Mouse (Mus musculus): ENCODE results near the gene Rhbdl1.

The Rhbdl1 gene

DNA sequence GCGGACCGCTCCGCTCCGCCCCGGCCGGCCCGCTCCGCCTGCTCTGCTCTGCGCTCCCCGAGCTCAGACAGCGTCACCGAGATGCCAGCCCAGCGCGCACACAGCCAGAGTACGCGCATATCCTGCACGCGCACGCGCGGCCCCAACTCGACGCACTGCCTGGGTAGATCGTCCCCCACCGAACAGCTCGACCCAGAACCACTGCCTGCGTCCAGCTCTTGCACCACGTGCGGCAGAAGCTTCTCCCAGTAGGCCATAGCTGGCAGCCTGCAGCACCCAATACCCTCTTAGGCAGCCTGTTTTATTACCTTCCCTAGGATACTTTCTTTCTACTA, at the start of gene Rhbdl1:
Gene Rhbdl1, minus strand, starts transcription at position 220 of the 335 bp plus-strand sequence.
- peak; percentile 96 for DNase-seq (ENCODE audit: low read depth, low spot score)

DNA sequence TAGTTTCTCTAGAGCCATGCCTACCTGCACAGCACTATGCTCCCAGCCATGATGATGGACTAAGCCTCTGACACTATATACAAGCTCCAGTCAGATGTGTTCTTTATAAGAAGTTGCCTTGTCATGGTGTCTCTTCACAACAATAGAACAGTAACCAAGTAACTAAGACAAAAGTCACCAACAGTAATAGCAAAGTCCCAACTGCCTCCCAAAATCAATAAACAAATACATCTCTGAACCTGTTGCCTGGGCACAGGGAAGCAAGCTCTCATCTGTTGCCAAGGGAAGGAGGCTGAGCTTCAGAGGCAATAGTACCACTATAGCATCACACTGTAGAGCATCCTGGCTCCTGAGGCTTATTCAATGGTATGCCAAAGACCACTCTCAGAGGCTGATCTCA, 49.7 kb upstream of the Rhbdl1 start:
- DNase-seq (ENCODE audit: low read depth, low spot score) = no peak

DNA sequence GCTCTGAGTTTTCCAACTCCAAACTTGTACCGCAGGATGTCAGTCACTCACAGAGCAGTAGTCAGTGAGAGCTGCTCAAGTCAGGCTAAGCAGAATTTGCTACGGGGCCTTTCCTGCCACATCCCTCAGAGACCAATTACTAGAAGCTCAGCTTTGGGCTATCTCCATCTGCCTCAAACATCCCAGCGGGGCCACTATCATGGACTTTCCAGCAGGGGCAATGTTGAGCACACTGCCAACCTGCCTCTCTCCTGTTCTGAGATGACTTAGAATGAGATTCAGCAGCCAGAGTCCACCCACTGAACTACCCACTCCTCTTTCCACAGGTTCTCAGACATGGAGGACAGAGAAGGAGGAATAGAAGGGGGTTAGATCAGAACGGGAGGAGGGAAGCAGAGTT, 48.5 kb upstream of the Rhbdl1 start:
- peak; percentile 72 for DNase-seq (ENCODE audit: low read depth, low spot score)

DNA sequence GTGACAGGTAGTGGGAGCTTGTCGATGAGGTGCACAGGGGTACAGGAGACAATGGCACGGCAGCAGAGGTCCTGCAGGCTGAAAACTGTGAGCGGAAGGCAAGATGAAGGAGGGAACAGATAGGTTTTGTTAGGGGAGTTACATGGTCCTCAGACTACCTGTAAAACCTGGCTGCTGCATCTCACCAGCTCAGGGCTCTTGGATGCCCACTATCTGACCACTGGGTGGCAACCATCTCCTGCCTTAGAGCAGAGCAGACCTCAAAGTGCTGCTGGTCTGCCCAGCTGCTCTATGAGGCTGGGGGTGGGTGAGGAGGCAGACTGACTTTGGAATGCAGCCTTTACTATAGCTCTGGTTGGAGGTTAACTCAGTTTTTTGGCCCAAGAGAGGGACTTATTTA, 46.7 kb upstream of the Rhbdl1 start:
- no peak for DNase-seq (ENCODE audit: low read depth, low spot score)

DNA sequence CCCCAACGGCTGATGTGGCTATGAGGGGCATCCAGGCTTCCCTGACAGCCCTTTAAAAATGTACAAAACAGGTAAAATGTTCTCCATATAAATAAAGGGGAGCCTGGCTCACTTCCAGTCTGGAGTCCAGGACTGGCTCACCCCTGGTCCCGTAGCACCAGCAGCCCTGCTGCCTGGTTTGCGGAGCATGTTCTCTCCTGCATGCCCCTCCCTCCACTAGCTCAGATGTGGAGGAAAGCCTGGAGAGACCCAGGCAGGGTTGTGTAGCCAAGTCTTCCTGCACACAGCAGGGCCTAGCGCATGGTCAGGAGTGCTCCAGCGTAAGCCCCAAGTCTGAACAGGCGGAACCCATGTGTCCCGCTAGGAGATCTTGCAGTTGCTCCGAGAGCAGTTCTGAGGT, 46.2 kb upstream of the Rhbdl1 start:
- no peak for DNase-seq (ENCODE audit: low read depth, low spot score)

DNA sequence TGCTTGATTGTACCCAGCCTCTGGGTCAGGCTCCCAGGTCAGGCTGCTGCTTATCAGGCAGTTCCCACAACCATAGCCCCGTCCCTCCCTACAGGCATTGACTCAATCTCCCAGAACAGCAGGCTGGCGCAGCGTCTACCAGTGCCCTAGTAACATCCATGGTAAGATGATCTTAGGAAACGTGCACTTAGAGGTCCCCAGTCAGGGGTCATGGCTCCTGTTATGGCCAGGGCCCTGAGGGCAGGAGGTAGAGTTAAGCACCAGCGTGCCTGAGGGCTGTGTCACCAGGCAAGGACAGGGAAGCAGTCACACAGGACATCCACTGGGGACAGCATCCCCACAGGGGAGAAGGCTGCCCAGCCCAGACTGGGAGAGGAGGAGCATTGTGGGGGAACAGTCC, 45.2 kb upstream of the Rhbdl1 start:
- no peak for DNase-seq (ENCODE audit: low read depth, low spot score)

DNA sequence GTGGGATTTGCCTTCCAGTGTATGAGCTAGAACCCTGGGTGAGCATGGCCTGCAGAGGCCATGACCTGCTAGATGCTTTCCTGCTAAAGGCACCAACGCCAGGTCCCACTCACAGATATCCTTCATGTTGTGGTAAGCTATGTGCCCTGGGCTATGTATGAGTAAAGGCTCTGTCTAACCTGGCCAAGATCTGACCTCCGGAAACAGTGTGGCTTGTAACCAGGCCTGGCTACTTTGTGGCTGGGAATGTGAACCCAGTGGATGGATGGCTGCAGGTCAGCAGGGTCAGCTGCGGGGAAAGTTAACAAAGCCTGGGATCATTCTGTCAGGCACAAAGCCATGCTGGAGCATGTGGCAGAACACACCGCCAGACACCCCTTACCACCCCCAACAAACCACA, 44.6 kb upstream of the Rhbdl1 start:
- no peak for DNase-seq (ENCODE audit: low read depth, low spot score)

DNA sequence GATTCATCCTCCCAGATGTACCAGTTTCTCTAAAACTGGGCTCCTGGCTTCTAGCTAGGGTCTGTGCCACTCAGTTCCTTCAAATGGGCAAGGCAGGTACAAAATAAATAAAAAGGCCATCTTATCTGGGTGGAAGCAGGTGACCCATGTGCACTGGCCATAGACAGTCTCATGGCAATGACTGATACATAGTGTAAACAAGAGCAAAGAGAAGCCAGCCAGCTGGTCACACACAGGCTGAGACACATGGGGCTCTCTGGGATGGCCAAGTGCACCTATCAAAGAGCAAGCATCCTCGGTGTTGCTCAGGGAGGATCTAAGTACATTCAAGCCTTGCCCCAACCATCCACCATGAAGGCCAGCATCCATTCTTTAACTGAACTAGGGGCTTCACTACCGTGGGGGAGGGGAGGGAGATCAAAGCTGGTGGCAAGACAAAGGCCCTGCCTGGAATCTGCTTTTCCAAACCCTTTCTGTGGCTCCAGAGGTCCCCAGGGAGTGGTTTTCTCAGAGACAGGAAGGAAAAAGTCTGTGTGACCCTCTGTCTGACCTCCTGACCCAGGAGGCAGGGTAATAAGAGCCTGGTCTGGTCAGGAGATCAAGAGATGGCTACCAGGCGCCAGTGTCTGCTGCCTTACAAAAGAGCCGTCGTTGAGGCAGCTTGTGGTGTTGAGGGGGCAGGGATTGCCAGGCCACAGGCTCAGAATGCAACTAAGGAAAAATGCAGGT, 44.0 kb upstream of the Rhbdl1 start:
- DNase-seq (ENCODE audit: low read depth, low spot score) = no peak

DNA sequence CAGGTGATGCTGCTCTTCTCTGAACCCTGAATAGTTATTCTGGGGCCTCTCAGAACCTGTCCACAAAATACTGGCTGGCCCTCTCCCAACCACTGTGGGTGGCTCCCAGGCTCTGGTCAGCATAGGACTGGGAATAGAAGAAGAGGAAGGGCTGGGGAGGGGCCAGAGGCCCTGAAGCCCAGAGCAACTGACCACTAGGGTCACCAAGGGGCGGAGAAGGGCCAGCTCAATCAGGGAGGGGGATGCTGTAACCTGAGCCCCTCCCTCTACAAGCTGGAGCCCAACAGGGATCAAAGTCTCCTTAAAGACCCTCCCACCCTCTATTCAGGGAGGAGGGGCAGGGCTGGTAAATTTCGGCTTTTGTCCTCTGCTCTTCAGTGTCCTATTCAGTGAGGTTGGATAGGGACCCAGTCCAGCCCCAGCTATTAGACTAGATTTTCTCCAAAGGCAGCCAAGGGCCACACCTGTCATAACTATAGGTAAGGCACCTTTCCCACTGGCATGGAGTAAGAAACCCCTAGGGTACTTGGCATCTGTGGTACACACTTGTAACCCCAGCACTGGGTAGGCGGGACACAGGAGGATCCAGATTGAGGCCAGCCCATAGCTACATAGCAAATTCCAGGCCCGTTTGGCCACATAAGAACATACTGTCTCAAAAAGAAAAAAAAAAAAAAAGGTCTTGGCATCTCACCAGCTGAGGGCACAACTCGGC, 43.3 kb upstream of the Rhbdl1 start, which contains the start of gene Wfikkn1:
Gene Wfikkn1, minus strand, starts transcription at position 663 of the 715 bp plus-strand sequence.
- peak; percentile 48 for DNase-seq (ENCODE audit: low read depth, low spot score)

DNA sequence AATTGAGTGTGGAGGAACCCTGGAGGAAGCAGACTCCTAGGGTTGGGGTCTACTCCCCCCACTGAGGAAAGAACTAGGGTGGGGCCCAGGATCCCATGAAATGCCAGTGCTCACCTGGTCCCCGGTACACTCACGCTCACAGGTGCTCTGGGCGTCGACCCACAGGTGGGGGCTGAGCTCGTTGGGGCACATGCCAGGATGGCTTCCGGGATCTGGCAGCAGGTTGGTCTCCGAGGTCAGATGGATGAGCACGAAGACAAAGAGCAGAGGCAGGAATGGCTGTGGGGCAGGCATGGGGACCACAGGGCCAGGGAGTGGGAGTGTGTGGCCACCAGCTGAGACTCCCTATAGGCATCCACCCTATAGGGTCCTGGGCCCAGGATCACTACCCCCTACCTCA, 42.7 kb upstream of the Rhbdl1 start:
- no peak for DNase-seq (ENCODE audit: low read depth, low spot score)

DNA sequence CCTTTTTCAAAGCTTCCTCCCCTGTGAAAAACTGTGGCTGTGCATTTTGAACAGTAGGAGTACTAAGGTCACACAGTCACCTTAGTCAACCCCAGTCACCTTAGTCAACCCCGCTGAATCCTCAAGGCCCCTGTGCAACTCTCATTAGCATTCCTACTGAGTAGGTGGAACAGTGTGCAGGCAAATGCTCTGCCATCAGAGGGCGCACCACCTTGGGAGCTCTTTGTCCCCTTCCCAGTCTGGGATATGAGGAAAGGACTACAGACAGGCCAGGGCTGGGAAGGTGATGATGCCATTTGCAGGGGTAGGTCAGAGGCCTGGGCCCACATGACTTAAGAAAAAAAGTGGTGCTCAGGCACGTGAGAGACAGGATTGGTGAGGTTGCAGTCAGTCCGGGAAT, 42.2 kb upstream of the Rhbdl1 start:
- peak; percentile 65 for DNase-seq (ENCODE audit: low read depth, low spot score)

DNA sequence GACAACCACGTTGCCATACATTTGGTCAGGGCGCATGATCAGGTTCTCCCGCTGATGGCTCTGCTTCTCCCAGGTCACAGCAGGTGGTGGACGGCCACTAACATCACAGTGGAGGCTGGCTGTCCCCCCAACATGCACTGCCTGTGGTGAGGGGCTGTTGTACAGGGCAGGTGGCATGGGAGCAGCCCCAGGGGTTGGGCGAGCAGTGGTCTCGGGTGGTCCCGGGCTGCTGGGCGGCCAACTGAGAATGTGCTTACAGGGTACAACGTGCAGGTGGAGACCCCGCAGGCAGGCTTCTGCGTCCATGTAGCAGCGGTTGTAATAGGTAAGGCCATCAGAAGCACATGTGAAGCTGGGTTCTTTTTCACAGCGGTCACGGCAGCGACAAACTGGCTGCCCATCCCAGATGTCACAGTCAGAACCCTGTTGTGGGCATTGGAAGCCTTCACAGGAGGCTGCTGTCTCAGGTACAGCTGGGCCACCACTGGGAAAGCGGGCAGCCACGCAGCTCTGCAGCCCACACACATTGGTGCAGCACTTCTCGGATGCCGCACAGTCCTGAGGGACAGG, 41.6 kb upstream of the Rhbdl1 start:
- DNase-seq (ENCODE audit: low read depth, low spot score) = no peak

DNA sequence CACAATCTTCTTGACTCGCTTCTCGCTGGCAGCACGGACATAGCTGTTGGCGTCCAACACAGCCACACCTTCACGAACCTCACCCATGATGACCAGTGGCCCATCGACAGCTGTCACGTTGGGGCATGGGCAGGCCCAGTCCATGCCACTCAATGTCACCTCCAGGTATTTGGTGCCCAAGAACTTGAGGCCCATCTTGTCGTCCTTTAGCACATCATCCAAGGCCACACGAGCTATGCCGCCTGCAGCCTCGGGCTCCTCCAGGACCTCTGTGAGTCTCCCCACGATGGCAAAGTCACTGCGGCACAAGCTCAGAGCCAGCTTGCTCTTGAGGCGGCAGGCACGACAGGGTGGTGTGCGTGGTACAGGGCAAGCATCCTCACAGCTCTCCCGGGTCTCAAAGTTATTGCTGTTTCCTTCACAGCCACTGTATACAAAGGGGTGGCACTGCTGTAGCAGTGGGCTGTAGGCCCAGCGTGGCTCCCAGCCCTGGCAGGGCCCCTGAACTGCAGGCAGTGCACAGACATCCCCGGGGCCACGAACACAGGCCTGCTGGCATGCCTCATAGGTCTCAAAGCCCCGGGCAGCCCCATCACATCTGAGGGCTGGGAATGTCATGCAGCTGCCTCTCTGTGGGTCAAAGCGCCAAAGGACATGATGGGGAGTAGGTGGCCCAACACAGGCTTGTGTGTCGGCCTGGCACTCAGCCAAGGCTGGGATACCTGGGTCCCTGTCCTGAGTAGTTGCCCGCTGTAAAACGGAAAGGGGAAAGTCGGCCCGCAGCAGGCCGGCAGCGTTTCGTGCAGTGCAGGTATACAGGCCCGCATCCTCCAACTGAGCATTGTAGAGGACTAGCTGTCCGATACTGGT, 40.9 kb upstream of the Rhbdl1 start:
- DNase-seq (ENCODE audit: low read depth, low spot score) = no peak

DNA sequence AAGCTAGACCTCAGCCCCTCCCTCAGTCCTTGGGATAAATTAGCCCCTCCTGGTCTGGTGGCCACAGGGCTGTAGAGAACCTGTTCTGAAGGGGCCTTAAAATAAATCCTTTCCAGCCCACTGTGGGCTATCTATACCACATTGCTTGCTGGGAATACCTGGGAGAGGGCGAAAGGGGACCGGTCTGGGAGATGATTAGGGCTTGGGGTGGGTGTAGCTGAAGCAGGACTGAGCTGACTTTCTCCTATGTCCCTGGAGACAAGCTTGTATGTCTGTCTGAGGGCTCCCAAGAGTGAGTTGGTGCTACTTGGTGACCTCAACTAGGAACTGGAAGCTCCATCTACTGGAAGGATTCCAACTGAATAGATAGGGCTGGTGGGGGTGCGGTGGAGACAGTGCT, 39.9 kb upstream of the Rhbdl1 start:
- DNase-seq (ENCODE audit: low read depth, low spot score) = no peak

DNA sequence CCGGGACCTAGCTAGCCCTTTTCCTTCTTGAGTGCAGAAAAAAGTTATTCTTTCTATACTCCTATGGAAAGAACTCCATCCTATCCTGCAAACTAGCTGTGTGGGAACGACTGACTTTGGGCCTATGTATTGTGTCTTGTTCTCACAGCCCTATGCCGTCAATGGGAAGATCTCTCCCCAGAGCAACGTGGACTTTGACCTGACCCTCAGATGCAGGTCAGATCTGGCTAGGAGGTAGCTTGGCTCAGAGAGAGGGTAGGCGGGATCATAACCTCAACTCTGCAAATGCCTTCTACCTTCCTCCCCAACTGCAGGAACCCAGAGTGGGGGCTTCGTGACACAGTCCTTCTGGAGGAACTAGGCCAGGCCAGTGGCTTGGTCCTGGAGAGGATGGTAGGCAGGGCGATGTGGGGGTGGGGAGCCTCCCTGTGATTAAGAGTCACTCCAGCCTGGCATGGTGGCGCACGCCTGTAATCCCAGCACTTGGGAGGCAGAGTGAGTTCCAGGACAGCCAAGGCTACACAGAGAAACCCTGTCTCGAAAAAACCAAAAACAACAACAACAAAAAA, 39.3 kb upstream of the Rhbdl1 start:
- DNase-seq (ENCODE audit: low read depth, low spot score) = no peak

DNA sequence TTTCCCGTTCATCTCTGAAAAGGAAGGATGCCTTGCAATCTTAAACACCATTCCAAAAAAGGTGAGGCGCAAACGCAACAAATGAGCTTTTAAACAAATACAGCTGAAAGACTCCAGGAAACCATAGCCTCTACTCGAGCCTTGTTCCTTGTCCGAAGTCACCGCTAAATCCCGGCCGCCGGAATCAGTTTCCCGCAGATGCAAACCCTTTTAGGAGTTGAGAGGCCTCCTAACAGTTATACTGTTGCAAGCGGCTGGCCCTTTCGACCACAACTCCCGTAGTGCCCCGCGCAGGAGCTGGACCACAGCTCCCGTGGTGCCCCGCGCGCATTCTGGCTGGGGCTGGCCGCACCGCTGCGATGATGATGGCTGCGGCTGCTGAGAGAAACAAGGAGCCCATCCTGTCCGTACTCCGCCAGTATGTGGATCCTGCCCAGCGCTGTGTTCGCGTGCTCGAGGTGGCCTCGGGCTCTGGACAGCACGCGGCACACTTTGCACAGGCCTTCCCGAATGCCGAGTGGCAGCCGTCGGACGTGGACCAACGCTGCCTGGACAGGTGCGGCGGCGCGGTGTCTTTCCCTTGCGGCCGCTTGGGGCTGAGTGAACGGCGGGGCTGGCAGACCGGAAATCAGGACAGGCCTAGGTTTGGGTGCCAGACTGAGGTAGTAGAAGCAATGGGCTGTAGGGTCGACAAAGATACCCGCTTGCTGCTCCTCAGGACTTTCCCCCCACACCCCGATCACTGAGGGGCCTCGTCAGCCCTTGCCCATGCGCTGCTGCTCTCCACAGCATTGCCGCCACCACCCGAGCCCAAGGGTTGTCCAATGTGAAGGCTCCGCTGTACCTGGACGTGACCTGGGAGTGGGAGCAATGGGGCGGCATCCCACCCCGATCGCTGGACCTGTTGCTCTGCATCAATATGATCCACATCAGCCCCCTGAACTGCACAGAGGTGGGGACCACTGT, 38.4 kb upstream of the Rhbdl1 start:
- DNase-seq (ENCODE audit: low read depth, low spot score) = peak; percentile 96

DNA sequence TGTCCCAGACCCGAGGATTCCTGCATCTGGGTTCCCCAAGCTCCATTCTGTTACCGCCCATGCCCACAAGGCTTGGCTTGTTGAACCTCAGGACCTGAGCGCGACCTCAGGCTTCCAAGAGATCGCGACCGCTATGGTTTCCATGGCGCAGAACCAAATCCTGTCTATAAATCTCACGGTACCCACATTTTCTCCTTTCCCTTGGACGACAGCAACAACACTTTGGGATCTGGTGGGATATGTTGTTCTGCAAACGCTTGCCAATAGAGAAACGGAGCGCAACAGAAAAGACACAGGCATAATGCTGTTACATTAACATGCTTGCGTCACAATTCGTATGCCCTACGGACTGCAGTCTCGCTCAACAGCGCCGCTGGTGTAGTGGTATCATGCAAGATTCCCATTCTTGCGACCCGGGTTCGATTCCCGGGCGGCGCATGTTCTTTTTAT, 37.7 kb upstream of the Rhbdl1 start, which contains the start of gene Mettl26:
Gene Mettl26, plus strand, starts transcription at position 354 of the 450 bp plus-strand sequence.
- peak; percentile 95 for DNase-seq (ENCODE audit: low read depth, low spot score)

DNA sequence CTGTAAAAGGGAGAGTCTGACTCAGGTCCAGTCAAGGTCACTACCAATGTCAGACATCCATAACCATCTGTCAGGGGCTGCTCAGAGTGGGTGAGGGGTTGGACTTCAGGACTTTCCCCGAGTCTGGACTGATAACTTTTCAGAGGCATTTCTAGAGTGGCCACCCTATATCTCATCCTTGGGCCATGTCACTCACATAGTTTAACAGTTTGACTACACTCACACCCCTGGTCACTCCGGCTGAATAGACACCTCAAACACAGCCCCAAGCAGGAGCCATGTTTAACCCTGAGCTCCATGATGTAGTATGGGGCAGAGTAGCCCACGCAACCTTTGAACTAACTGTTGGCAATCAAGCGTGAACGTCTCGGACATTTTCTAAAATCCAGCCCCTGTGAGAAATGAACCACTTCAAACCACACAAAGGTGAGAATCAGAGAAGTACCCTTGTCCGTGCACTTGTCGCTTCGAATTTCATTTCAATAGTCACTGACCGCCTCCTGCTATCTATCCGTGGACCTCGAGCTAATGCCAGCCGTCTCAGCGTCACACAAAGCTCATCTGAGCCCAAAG, 37.1 kb upstream of the Rhbdl1 start:
- DNase-seq (ENCODE audit: low read depth, low spot score) = no peak

DNA sequence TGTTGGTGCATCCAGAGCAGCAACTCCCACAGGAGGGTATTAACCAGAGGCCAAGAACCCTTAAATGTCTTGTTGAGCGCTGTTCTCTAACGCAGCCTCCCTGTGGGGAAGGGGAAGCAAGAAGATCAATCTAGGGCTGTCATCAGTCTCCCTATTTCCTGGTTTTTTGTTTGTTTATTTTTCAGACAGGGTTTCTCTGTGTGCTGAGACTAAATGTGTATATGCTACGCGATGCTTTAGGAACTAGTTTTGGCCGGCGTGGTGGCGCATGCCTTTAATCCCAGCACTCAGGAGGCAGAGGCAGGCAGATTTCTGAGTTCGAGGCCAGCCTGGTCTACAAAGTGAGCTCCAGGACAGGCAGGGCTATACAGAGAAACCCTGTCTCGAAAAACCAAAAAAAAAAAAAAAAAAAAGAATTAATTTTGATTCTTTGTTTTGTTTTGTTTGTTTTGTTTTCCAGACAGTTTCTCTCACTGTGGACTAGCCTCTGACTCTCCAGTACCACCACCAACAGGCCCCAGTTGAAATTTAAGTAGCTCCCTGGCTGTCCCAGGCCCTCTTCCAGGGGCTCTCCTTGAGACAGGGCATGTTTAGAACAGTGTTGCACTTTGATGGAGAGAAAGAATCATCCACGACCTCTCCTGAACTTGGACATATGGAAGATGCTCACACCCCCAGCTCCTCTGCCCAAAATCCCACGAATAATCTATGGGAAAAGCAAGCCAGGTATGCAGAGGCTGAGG, 36.5 kb upstream of the Rhbdl1 start:
- DNase-seq (ENCODE audit: low read depth, low spot score) = no peak

Measured in brain, adult 2 months (tissue).